Mouse (Mus musculus): ENCODE measurements at regions not wholly inside any gene's neighbourhood (a gene's known extent, or its start where the extent isn't known, plus 50 kb on each side); places are given as distances from the start of the nearest gene placed in this dataset.

- Histone ChIP-seq H3K4me1 (ENCODE audit: control insufficient read depth, insufficient read depth, low read length) (no peaks in the 10 kb centered on the region), H3K27me3 (ENCODE audit: control insufficient read depth, insufficient read depth, low read length) (no peaks in the 10 kb centered on the region), H3K27ac (ENCODE audit: insufficient read depth, low read length) (no peak overlapping the region), H3K4me3 (replicated peaks; ENCODE audit: insufficient read depth, low read depth, low read length) (no peak overlapping the region)
- TF ChIP-seq CTCF (IDR thresholded peaks at IDR 0.05; ENCODE audit: borderline replicate concordance, insufficient read depth, low read depth, low read length) (no peak), POLR2A (IDR thresholded peaks at IDR 0.05; ENCODE audit: borderline replicate concordance, insufficient read depth, low read length) (no peak)
- DNase-seq, result no peak
These were observed 969.7 kb upstream of the Pcdh9 start for GRCm38 (mm10) chr14:94860191-94860590.

- 56% methylated on average over 2 of the region's 2 CpGs for WGBS
- no peak for DNase-seq
- no peaks in the 10 kb centered on the region for H3K4me1 ChIP-seq (ENCODE audit: control insufficient read depth, insufficient read depth, low read length)
- H3K4me3 ChIP-seq (replicated peaks; ENCODE audit: insufficient read depth, low read depth, low read length), result no peak overlapping the region
- no peak for TF ChIP-seq CTCF (IDR thresholded peaks at IDR 0.05; ENCODE audit: borderline replicate concordance, insufficient read depth, low read depth, low read length)
- H3K27ac ChIP-seq (ENCODE audit: insufficient read depth, low read length), result no peak overlapping the region
- H3K27me3 ChIP-seq (ENCODE audit: control insufficient read depth, insufficient read depth, low read length), result no peaks in the 10 kb centered on the region
These were observed 978.5 kb upstream of the Pcdh9 start for GRCm38 (mm10) chr14:94869011-94869410.

GRCm38 (mm10) chr14:94886054-94886453, 995.0 kb upstream of the 4921530L21Rik start:
- no peaks in the 10 kb centered on the region for H3K4me1 ChIP-seq (ENCODE audit: control insufficient read depth, insufficient read depth, low read length)
- DNase-seq, result no peak
- H3K27me3 ChIP-seq (ENCODE audit: control insufficient read depth, insufficient read depth, low read length), result no peaks in the 10 kb centered on the region
- WGBS, result 39% methylated on average over 3 of the region's 3 CpGs
- no peak overlapping the region for H3K4me3 ChIP-seq (replicated peaks; ENCODE audit: insufficient read depth, low read depth, low read length)
- no peak for TF ChIP-seq CTCF (IDR thresholded peaks at IDR 0.05; ENCODE audit: borderline replicate concordance, insufficient read depth, low read depth, low read length)
- TF ChIP-seq POLR2A (IDR thresholded peaks at IDR 0.05; ENCODE audit: borderline replicate concordance, insufficient read depth, low read length), result no peak
- no peak overlapping the region for H3K27ac ChIP-seq (ENCODE audit: insufficient read depth, low read length)

GRCm38 (mm10) chr14:94895261-94895769, 985.7 kb upstream of the 4921530L21Rik start:
- TF ChIP-seq POLR2A (IDR thresholded peaks at IDR 0.05; ENCODE audit: borderline replicate concordance, insufficient read depth, low read length) (no peak), CTCF (IDR thresholded peaks at IDR 0.05; ENCODE audit: borderline replicate concordance, insufficient read depth, low read depth, low read length) (no peak)
- H3K4me1 ChIP-seq (ENCODE audit: control insufficient read depth, insufficient read depth, low read length), result no peaks in the 10 kb centered on the region
- WGBS, result 88% methylated on average over 3 of the region's 3 CpGs
- DNase-seq, result no peak
- no peak overlapping the region for H3K27ac ChIP-seq (ENCODE audit: insufficient read depth, low read length)
- no peak overlapping the region for H3K4me3 ChIP-seq (replicated peaks; ENCODE audit: insufficient read depth, low read depth, low read length)
- H3K27me3 ChIP-seq (ENCODE audit: control insufficient read depth, insufficient read depth, low read length), result no peaks in the 10 kb centered on the region

- 10% methylated on average over 6 of the region's 6 CpGs for WGBS
- TF ChIP-seq POLR2A (IDR thresholded peaks at IDR 0.05; ENCODE audit: borderline replicate concordance, insufficient read depth, low read length) (no peak), CTCF (IDR thresholded peaks at IDR 0.05; ENCODE audit: borderline replicate concordance, insufficient read depth, low read depth, low read length) (no peak)
- H3K27me3 ChIP-seq (ENCODE audit: control insufficient read depth, insufficient read depth, low read length), result no peaks in the 10 kb centered on the region
- no peak overlapping the region for H3K27ac ChIP-seq (ENCODE audit: insufficient read depth, low read length)
- no peak for DNase-seq
- no peak overlapping the region for H3K4me3 ChIP-seq (replicated peaks; ENCODE audit: insufficient read depth, low read depth, low read length)
- no peaks in the 10 kb centered on the region for H3K4me1 ChIP-seq (ENCODE audit: control insufficient read depth, insufficient read depth, low read length)
These were observed 982.3 kb upstream of the 4921530L21Rik start for GRCm38 (mm10) chr14:94898667-94899281.

- Histone ChIP-seq H3K4me1 (ENCODE audit: control insufficient read depth, insufficient read depth, low read length) (no peaks in the 10 kb centered on the region), H3K4me3 (replicated peaks; ENCODE audit: insufficient read depth, low read depth, low read length) (no peak overlapping the region), H3K27me3 (ENCODE audit: control insufficient read depth, insufficient read depth, low read length) (no peaks in the 10 kb centered on the region), H3K27ac (ENCODE audit: insufficient read depth, low read length) (no peak overlapping the region)
- TF ChIP-seq CTCF (IDR thresholded peaks at IDR 0.05; ENCODE audit: borderline replicate concordance, insufficient read depth, low read depth, low read length), result no peak
- TF ChIP-seq POLR2A (IDR thresholded peaks at IDR 0.05; ENCODE audit: borderline replicate concordance, insufficient read depth, low read length), result no peak
- DNase-seq, result no peak
- WGBS, result 93% methylated on average over 1 of the region's 1 CpGs
These were observed 968.7 kb upstream of the 4921530L21Rik start for GRCm38 (mm10) chr14:94912326-94912725.

GRCm38 (mm10) chr14:94941416-94941815, 939.6 kb upstream of the 4921530L21Rik start:
- no peaks in the 10 kb centered on the region for H3K4me1 ChIP-seq (ENCODE audit: control insufficient read depth, insufficient read depth, low read length)
- no peak overlapping the region for H3K4me3 ChIP-seq (replicated peaks; ENCODE audit: insufficient read depth, low read depth, low read length)
- peak in 1 of 2 experiments; percentile 2 for DNase-seq
- TF ChIP-seq POLR2A (IDR thresholded peaks at IDR 0.05; ENCODE audit: borderline replicate concordance, insufficient read depth, low read length), result no peak
- no peak for TF ChIP-seq CTCF (IDR thresholded peaks at IDR 0.05; ENCODE audit: borderline replicate concordance, insufficient read depth, low read depth, low read length)
- WGBS, result 59% methylated on average over 3 of the region's 3 CpGs
- H3K27me3 ChIP-seq (ENCODE audit: control insufficient read depth, insufficient read depth, low read length), result no peaks in the 10 kb centered on the region
- no peak overlapping the region for H3K27ac ChIP-seq (ENCODE audit: insufficient read depth, low read length)
